Mouse (Mus musculus) bone marrow, adult 2 months (tissue): ENCODE results near the gene Thumpd3.

Source experiments
- CTCF ChIP-seq: fragments of 200-500 bp; IDR thresholded peaks from 2 replicates; pipeline ENCODE4 v1.5.1; 2011; ENCODE audit warnings: low read length, control low read depth; ENCODE audit not compliant: control insufficient read depth, insufficient read depth
- POLR2A ChIP-seq: fragments of 200-500 bp; IDR thresholded peaks from 2 replicates; pipeline ENCODE4 v1.6.1; 2011; ENCODE audit warnings: low read depth, mild to moderate bottlenecking, control low read depth, low read length, borderline replicate concordance; ENCODE audit not compliant: control insufficient read depth

DNA sequence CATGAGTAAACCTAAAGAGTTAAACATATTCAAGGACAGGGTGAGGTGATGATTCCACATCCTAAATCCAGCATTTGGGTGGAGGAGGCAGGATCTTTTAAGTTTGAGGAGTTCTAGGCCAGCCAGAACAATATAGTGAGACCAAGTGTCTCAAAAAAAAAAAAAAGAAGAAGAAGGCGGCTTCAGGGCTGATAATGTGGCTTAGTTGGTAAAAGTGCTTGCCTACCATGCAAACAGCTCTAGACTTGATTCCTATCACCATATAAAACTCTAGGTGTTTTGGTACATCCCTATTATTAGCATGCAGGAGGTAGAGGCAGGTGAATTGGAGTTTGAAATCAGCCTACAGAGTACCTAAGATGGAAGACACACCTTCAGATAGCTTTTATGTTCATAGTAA lies 49.5 kb downstream of the Thumpd3 start:
- no peak for TF ChIP-seq CTCF
- no peak for TF ChIP-seq POLR2A
